Mouse (Mus musculus) ES-E14 (cell line): ENCODE results near the gene C2cd2l. TPM values are rescaled to one million over a fixed set of nuclear protein-coding genes. Genes with fewer than 3 reads are reported as not detected.

Source experiments
- DNase-seq: peaks from one replicate; pipeline ENCODE4 v3.0.0-alpha.2; 2013; ENCODE audit warnings: low read depth, low spot score
- H3K27ac ChIP-seq: 2 replicates; pipeline ENCODE4 v1.5.1; 2012; ENCODE audit warnings: low read depth, mild to moderate bottlenecking, low read length, moderate library complexity, mixed read lengths; ENCODE audit not compliant: poor library complexity, insufficient read depth, severe bottlenecking
- H3K36me3 ChIP-seq: 2 replicates; pipeline ENCODE4 v1.6.1; 2012; ENCODE audit warnings: mild to moderate bottlenecking, low read length, moderate library complexity, mixed read lengths; ENCODE audit not compliant: control insufficient read depth, poor library complexity, insufficient read depth, severe bottlenecking
- H3K4me1 ChIP-seq, 2 experiments: fragments of 150-350 bp in 1 of 2; sonication (generic) in 1 of 2; 2 replicates each; pipeline ENCODE4 v1.6.1; 2012; ENCODE audit warnings: low read length in 2 of 2, mild to moderate bottlenecking in 1 of 2, mixed read lengths in 1 of 2; ENCODE audit not compliant: control insufficient read depth in 2 of 2, insufficient read depth in 2 of 2, poor library complexity in 1 of 2
- H3K4me3 ChIP-seq, 2 experiments: fragments of 150-350 bp in 1 of 2; sonication (generic) in 1 of 2; 2 replicates each; pipeline ENCODE4 v1.5.1; 2012; ENCODE audit warnings: low read length in 2 of 2, low read depth in 1 of 2, mild to moderate bottlenecking in 1 of 2, mixed read lengths in 1 of 2; ENCODE audit not compliant: insufficient read depth in 1 of 2, poor library complexity in 1 of 2, severe bottlenecking in 1 of 2
- H3K9ac ChIP-seq: 2 replicates; pipeline ENCODE4 v1.6.1; 2012; ENCODE audit warnings: low read depth, mild to moderate bottlenecking, low read length, mixed read lengths; ENCODE audit not compliant: poor library complexity, insufficient read depth, severe bottlenecking
- H3K9me3 ChIP-seq: fragments of 150-350 bp; sonication (generic); 2 replicates; pipeline ENCODE4 v1.6.1; 2012; ENCODE audit warnings: low read depth, mild to moderate bottlenecking, low read length; ENCODE audit not compliant: control insufficient read depth, insufficient read depth
- CHD2 ChIP-seq: IDR thresholded peaks from 2 replicates; pipeline ENCODE4 v1.6.1; 2014; ENCODE audit warnings: mild to moderate bottlenecking, low read depth, low read length, inconsistent platforms
- HCFC1 ChIP-seq: IDR thresholded peaks from 2 replicates; pipeline ENCODE4 v1.6.1; 2012; ENCODE audit warnings: low read length, inconsistent platforms, borderline replicate concordance; ENCODE audit not compliant: insufficient read depth
- MAFK ChIP-seq: IDR thresholded peaks from 2 replicates; pipeline ENCODE4 v1.6.1; 2014; ENCODE audit warnings: mild to moderate bottlenecking, low read depth, low read length, inconsistent platforms; ENCODE audit not compliant: insufficient read depth
- ZC3H11A ChIP-seq: IDR thresholded peaks from 2 replicates; pipeline ENCODE4 v1.6.1; 2012; ENCODE audit warnings: low read depth, mild to moderate bottlenecking, inconsistent platforms, low read length, borderline replicate concordance
- ZNF384 ChIP-seq: IDR thresholded peaks from 2 replicates; pipeline ENCODE4 v1.6.1; 2012; ENCODE audit warnings: low read depth, low read length, inconsistent platforms
- in situ Hi-C, 2 experiments: fragments of 600-800 bp; cut with MboI; formaldehyde crosslinking; loops; one replicate each; pipeline ENCODE4 v1.15.1; 2025; ENCODE audit warnings: low sequenced_read_pairs in 2 of 2, inconsistent platforms in 1 of 2; ENCODE audit not compliant: unreplicated experiment in 2 of 2
- total RNA-seq: library from RNA; depleted of rRNA; stranded (reverse); fragments of 300-350 nt; gene quantifications from 2 replicates; pipeline ENCODE4 v1.2.3, GENCODE M21; 2012; rRNA removed

Gene C2cd2l
- total RNA-seq, 1 experiment: 13.9 TPM

DNA sequence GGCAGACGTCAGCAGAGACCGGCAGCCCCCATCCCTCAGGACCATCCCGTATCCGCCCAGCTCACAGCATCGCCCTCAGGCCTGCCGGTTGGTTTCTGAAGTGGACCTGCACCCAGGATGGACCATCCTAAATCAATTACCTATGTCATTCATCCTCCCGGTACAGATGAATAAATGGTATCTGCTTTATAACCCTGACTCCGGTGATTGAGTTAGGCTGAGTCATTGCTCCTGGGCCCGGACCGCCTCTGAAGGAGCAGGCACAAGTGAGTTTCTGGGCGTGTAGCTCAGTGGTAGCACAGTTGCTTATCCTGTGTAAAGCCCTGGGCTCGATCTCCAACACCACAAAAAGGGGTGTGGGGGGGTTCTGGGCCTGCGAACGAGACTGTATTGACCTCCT lies 58.7 kb downstream of the C2cd2l start:
- no peak overlapping the region for H3K9ac ChIP-seq
- TF ChIP-seq ZC3H11A (no peak), CHD2 (no peak), MAFK (no peak), HCFC1 (no peak), ZNF384 (no peak)
- no peak overlapping the region for H3K4me3 ChIP-seq
- no peaks in the 10 kb centered on the region for H3K36me3 ChIP-seq
- in situ Hi-C loops: no loop called here
- H3K4me1 ChIP-seq: peaks cover 0 to 6% of the 10 kb centered on the region in 2 experiments; a peak in 2 of 4 replicates
- H3K9me3 ChIP-seq: no peaks in the 10 kb centered on the region
- no peak for DNase-seq
- H3K27ac ChIP-seq: no peak overlapping the region

Other genes with a start within 250 kb of the C2cd2l start
- 0.09 and 0.11 TPM in 2 replicates for gene Mfrp, start 218.6 kb downstream of the C2cd2l start, total RNA-seq
- 0.79 and 1.6 TPM in 2 replicates for gene C1qtnf5, start 213.0 kb downstream of the C2cd2l start, total RNA-seq
- gene Gm49380, start 206.8 kb downstream of the C2cd2l start, total RNA-seq: 0.18 and 0.26 TPM in 2 replicates
- 19.9 and 23.1 TPM in 2 replicates for gene Rnf26, start 206.8 kb downstream of the C2cd2l start, total RNA-seq
- gene Mcam, start 185.8 kb downstream of the C2cd2l start, total RNA-seq: 53.1 and 108 TPM in 2 replicates
- 17.3 and 20.0 TPM in 2 replicates for gene Cbl, start 86.2 kb downstream of the C2cd2l start, total RNA-seq
- gene Ccdc153, start 79.6 kb downstream of the C2cd2l start, total RNA-seq: not detected in 2 replicates
- 0.32 and 1.1 TPM in 2 replicates for gene Pdzd3, start 68.8 kb downstream of the C2cd2l start, total RNA-seq
- 0.63 and 1.1 TPM in 2 replicates for gene Nlrx1, start 51.7 kb downstream of the C2cd2l start, total RNA-seq
- 0.45 and 0.53 TPM in 2 replicates for gene Abcg4, start 31.7 kb downstream of the C2cd2l start, total RNA-seq
- 29.1 and 38.3 TPM in 2 replicates for gene Hinfp, start 14.6 kb downstream of the C2cd2l start, total RNA-seq
- gene Dpagt1, start 5.7 kb upstream of the C2cd2l start, total RNA-seq: 16.3 and 17.9 TPM in 2 replicates
- gene H2afx, start 14.4 kb upstream of the C2cd2l start, total RNA-seq: 967 and 1,137 TPM in 2 replicates
- gene Hmbs, start 23.9 kb upstream of the C2cd2l start, total RNA-seq: 69.9 and 71.3 TPM in 2 replicates
- gene Vps11, start 41.4 kb upstream of the C2cd2l start, total RNA-seq: 35.0 and 35.8 TPM in 2 replicates
- gene Hyou1, start 59.2 kb upstream of the C2cd2l start, total RNA-seq: 246 and 320 TPM in 2 replicates
- gene Slc37a4, start 76.6 kb upstream of the C2cd2l start, total RNA-seq: 9.8 and 10.0 TPM in 2 replicates
- 1,792 and 2,115 TPM in 2 replicates for gene Rps25, start 86.9 kb upstream of the C2cd2l start, total RNA-seq
- 88.2 and 95.1 TPM in 2 replicates for gene Trappc4, start 87.3 kb upstream of the C2cd2l start, total RNA-seq
- 38.3 and 57.0 TPM in 2 replicates for gene Ccdc84, start 98.3 kb upstream of the C2cd2l start, total RNA-seq
- 0.79 and 1.9 TPM in 2 replicates for gene Foxr1, start 120.9 kb upstream of the C2cd2l start, total RNA-seq
- 0.31 and 1.1 TPM in 2 replicates for gene Upk2, start 134.7 kb upstream of the C2cd2l start, total RNA-seq
- gene Bcl9l, start 162.5 kb upstream of the C2cd2l start, total RNA-seq: 4.9 and 6.7 TPM in 2 replicates
- gene Cxcr5, start 241.6 kb upstream of the C2cd2l start, total RNA-seq: 0.21 and 0.31 TPM in 2 replicates